In the genomic region with DNA sequence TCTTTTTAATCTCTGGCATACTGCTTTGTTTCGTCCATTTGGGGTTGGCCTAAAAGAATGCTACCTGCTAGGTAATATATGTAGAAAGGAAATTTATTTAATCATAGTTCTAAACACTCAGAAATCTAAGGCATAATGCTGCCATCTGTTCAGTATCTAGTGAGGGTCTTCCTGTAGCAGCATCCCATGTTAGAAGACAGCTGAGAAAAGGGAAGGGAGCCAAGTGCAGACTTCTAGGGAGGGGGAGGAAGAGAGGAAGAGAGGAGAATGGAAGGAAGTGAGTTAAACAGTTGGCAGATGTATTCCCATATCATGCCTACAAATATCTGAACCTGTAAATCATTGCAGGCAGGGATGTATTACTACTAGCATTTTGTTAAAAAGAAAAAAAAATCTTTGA, we compare ENCODE assay signal across 27 mouse cellular contexts. TPM values are rescaled to one million over a fixed set of nuclear protein-coding genes. Genes with fewer than 3 reads are reported as not detected.
A peak's percentile ranks its signal among the peaks of the same experiment; 100 is the strongest.
DNase-seq lines count a peak whose midpoint lies in the region; ATAC-seq and TF ChIP-seq lines count a peak whose summit lies in the region.
"Had no signal": no experiment of that assay in that cellular context is flagged by ENCODE, and none has a peak within 500 bp of the region (broad histone marks: within the 10 kb centered on the region; RNA-seq: fewer than 3 reads in every experiment).

No protein-coding gene starts in this region.

- DNase-seq in forebrain, embryonic 11.5 days (ENCODE audit: low spot score): no peak
- peak; percentile 10 for DNase-seq in hindbrain, postnatal 0 days (ENCODE audit: low spot score)
- DNase-seq: adrenal gland, adult 8-10 months; adrenal gland, postnatal 14 days; B cell, adult 2 months; cerebellum, adult 11 months; cerebellum, adult 18-20 months; cerebellum, adult 8-10 months; cerebellum, adult 9-11 months; cerebellum, postnatal 14 days; cerebellum, postnatal 36 days; embryo, embryonic 11 days had no signal

- peaks cover 7% of the 10 kb centered on the region for H3K4me1 ChIP-seq in forebrain, embryonic 13.5 days
- no peaks in the 10 kb centered on the region for H3K4me1 ChIP-seq in forebrain, embryonic 11.5 days (replicated peaks; ENCODE audit: control insufficient read depth, insufficient read depth, low read length)
- H3K4me1 ChIP-seq in forebrain, embryonic 16.5 days (replicated peaks; ENCODE audit: control insufficient read depth, insufficient read depth, low read length): peaks cover 5% of the 10 kb centered on the region; the same call in 1 of the 2 replicates
- 0 out of 2 replicates have a peak, but pooled peaks cover 4% of the 10 kb centered on the region for H3K4me1 ChIP-seq in forebrain, embryonic 12.5 days
- H3K4me1 ChIP-seq in hindbrain, postnatal 0 days (ENCODE audit: insufficient read depth, low read length): no peaks in the 10 kb centered on the region
- H3K4me1 ChIP-seq in hindbrain, embryonic 16.5 days (ENCODE audit: control insufficient read depth, insufficient read depth, low read depth, low read length): no peaks in the 10 kb centered on the region
- H3K4me1 ChIP-seq: embryonic facial prominence, embryonic 13.5 days; embryonic facial prominence, embryonic 15.5 days had no signal

- no peaks in the 10 kb centered on the region for H3K36me3 ChIP-seq in forebrain, embryonic 13.5 days (ENCODE audit: poor library complexity, severe bottlenecking)
- H3K36me3 ChIP-seq in forebrain, embryonic 11.5 days (ENCODE audit: control insufficient read depth, insufficient read depth, low read length): no peaks in the 10 kb centered on the region
- no peaks in the 10 kb centered on the region for H3K36me3 ChIP-seq in forebrain, embryonic 16.5 days (ENCODE audit: control insufficient read depth, insufficient read depth)
- no peaks in the 10 kb centered on the region for H3K36me3 ChIP-seq in forebrain, embryonic 12.5 days (replicated peaks)
- no peaks in the 10 kb centered on the region for H3K36me3 ChIP-seq in hindbrain, postnatal 0 days (ENCODE audit: insufficient read depth, low read length)
- no peaks in the 10 kb centered on the region for H3K36me3 ChIP-seq in hindbrain, embryonic 16.5 days (ENCODE audit: control insufficient read depth, insufficient read depth, low read length)
- H3K36me3 ChIP-seq: embryonic facial prominence, embryonic 13.5 days; embryonic facial prominence, embryonic 15.5 days; G1E had no signal

- no peak overlapping the region for H3K4me2 ChIP-seq in forebrain, embryonic 13.5 days
- no peak overlapping the region for H3K4me2 ChIP-seq in forebrain, embryonic 11.5 days (ENCODE audit: low read depth, low read length, severe bottlenecking)
- no peak overlapping the region for H3K4me2 ChIP-seq in forebrain, embryonic 16.5 days (ENCODE audit: low read length)
- no peak overlapping the region for H3K4me2 ChIP-seq in forebrain, embryonic 12.5 days
- H3K4me2 ChIP-seq in hindbrain, postnatal 0 days (ENCODE audit: low read depth, low read length): no peak overlapping the region
- H3K4me2 ChIP-seq in hindbrain, embryonic 16.5 days (ENCODE audit: low read length): no peak overlapping the region
- H3K4me2 ChIP-seq: embryonic facial prominence, embryonic 13.5 days; embryonic facial prominence, embryonic 15.5 days had no signal

- H3K9me3 ChIP-seq in forebrain, embryonic 13.5 days (replicated peaks): no peaks in the 10 kb centered on the region
- no peaks in the 10 kb centered on the region for H3K9me3 ChIP-seq in forebrain, embryonic 11.5 days (ENCODE audit: control insufficient read depth, low read length)
- H3K9me3 ChIP-seq in forebrain, embryonic 16.5 days (ENCODE audit: control insufficient read depth, low read length): no peaks in the 10 kb centered on the region
- H3K9me3 ChIP-seq in forebrain, embryonic 12.5 days: no peaks in the 10 kb centered on the region
- H3K9me3 ChIP-seq in hindbrain, postnatal 0 days (ENCODE audit: low read length): no peaks in the 10 kb centered on the region
- no peaks in the 10 kb centered on the region for H3K9me3 ChIP-seq in hindbrain, embryonic 16.5 days (ENCODE audit: control insufficient read depth, low read length)
- H3K9me3 ChIP-seq: embryonic facial prominence, embryonic 13.5 days; embryonic facial prominence, embryonic 15.5 days; G1E had no signal

- no peak overlapping the region for H3K4me3 ChIP-seq in forebrain, embryonic 13.5 days
- H3K4me3 ChIP-seq in forebrain, embryonic 11.5 days (ENCODE audit: low read depth, low read length): no peak overlapping the region
- H3K4me3 ChIP-seq in forebrain, embryonic 16.5 days (replicated peaks; ENCODE audit: low read length): no peak overlapping the region
- H3K4me3 ChIP-seq in forebrain, embryonic 12.5 days (replicated peaks): no peak overlapping the region
- no peak overlapping the region for H3K4me3 ChIP-seq in hindbrain, postnatal 0 days (ENCODE audit: low read length)
- H3K4me3 ChIP-seq in hindbrain, embryonic 16.5 days (ENCODE audit: low read length): no peak overlapping the region
- H3K4me3 ChIP-seq: embryonic facial prominence, embryonic 13.5 days; embryonic facial prominence, embryonic 15.5 days; erythroblast, embryonic 14.5 days had no signal

- H3K27me3 ChIP-seq in forebrain, embryonic 13.5 days: peaks cover under 1% of the 10 kb centered on the region
- H3K27me3 ChIP-seq in forebrain, embryonic 11.5 days (ENCODE audit: control insufficient read depth, insufficient read depth, low read length): no peaks in the 10 kb centered on the region
- H3K27me3 ChIP-seq in forebrain, embryonic 16.5 days (replicated peaks; ENCODE audit: control insufficient read depth, insufficient read depth, low read length): no peaks in the 10 kb centered on the region
- peaks cover under 1% of the 10 kb centered on the region for H3K27me3 ChIP-seq in forebrain, embryonic 12.5 days
- H3K27me3 ChIP-seq in hindbrain, postnatal 0 days (ENCODE audit: insufficient read depth, low read length): no peaks in the 10 kb centered on the region
- H3K27me3 ChIP-seq in hindbrain, embryonic 16.5 days (replicated peaks; ENCODE audit: control insufficient read depth, insufficient read depth, low read length): no peaks in the 10 kb centered on the region
- H3K27me3 ChIP-seq: CH12.LX had no signal

- no peak for TF ChIP-seq CTCF in hindbrain, postnatal 0 days (IDR thresholded peaks at IDR 0.05; ENCODE audit: low read depth)

- H3K27ac ChIP-seq in forebrain, embryonic 13.5 days: no peak overlapping the region
- no peak overlapping the region for H3K27ac ChIP-seq in forebrain, embryonic 11.5 days (ENCODE audit: low read depth, low read length)
- H3K27ac ChIP-seq in forebrain, embryonic 16.5 days (ENCODE audit: low read length): no peak overlapping the region
- H3K27ac ChIP-seq in forebrain, embryonic 12.5 days: no peak overlapping the region
- H3K27ac ChIP-seq in hindbrain, postnatal 0 days: no peak overlapping the region
- no peak overlapping the region for H3K27ac ChIP-seq in hindbrain, embryonic 16.5 days (ENCODE audit: low read depth, low read length)
- H3K27ac ChIP-seq: embryonic facial prominence, embryonic 13.5 days; embryonic facial prominence, embryonic 15.5 days had no signal

- peak; percentile 74; the same call in 1 of the 2 replicates for ATAC-seq in forebrain, embryonic 13.5 days
- no peak for ATAC-seq in forebrain, embryonic 11.5 days (replicated peaks; ENCODE audit: low FRiP score)
- peak; percentile 75 for ATAC-seq in forebrain, embryonic 16.5 days
- ATAC-seq in forebrain, embryonic 12.5 days (ENCODE audit: low FRiP score): no peak
- no peak for ATAC-seq in hindbrain, postnatal 0 days
- no peak for ATAC-seq in hindbrain, embryonic 16.5 days
- ATAC-seq: activated CD4-positive, CD25-positive, alpha-beta regulatory T cell, adult 4 months; CD4-positive, CD25-positive, alpha-beta regulatory T cell, adult 4 months; Patski had no signal

- H3K9ac ChIP-seq in forebrain, embryonic 13.5 days: no peak overlapping the region
- H3K9ac ChIP-seq in forebrain, embryonic 11.5 days (ENCODE audit: low read length): no peak overlapping the region
- H3K9ac ChIP-seq in forebrain, embryonic 16.5 days (replicated peaks; ENCODE audit: low read depth, low read length): no peak overlapping the region
- no peak overlapping the region for H3K9ac ChIP-seq in forebrain, embryonic 12.5 days
- H3K9ac ChIP-seq in hindbrain, postnatal 0 days (replicated peaks; ENCODE audit: low read length): no peak overlapping the region
- H3K9ac ChIP-seq in hindbrain, embryonic 16.5 days (ENCODE audit: low read depth, low read length): no peak overlapping the region
- H3K9ac ChIP-seq: embryonic facial prominence, embryonic 13.5 days; embryonic facial prominence, embryonic 15.5 days had no signal

- 70% methylated on average over 1 of the region's 1 CpGs for WGBS in forebrain, embryonic 13.5 days
- WGBS in forebrain, embryonic 11.5 days: 71% methylated on average over 1 of the region's 1 CpGs
- WGBS in forebrain, embryonic 16.5 days: 88% methylated on average over 1 of the region's 1 CpGs
- 66% methylated on average over 1 of the region's 1 CpGs for WGBS in forebrain, embryonic 12.5 days
- 70% methylated on average over 1 of the region's 1 CpGs for WGBS in hindbrain, postnatal 0 days
- WGBS in hindbrain, embryonic 16.5 days: 82% methylated on average over 1 of the region's 1 CpGs

RNA-seq across cellular contexts. Expression of a gene that starts 7.3 kb away (rescaled TPM):
- 0.81 and 1.3 TPM in 2 replicates for polyA plus RNA-seq in forebrain, embryonic 13.5 days (2015; fragmentation: Nextera tagmentation; extraction: Ambion mirVana)
- polyA plus RNA-seq in forebrain, embryonic 11.5 days (2014; fragmentation: Nextera tagmentation; extraction: Ambion mirVana): 0.20 and 0.32 TPM in 2 replicates
- polyA plus RNA-seq in forebrain, embryonic 16.5 days (2015; fragmentation: Nextera tagmentation; extraction: Ambion mirVana): 1.5 and 1.7 TPM in 2 replicates
- 0.68 and 0.89 TPM in 2 replicates for polyA plus RNA-seq in forebrain, embryonic 12.5 days (2016; fragmentation: Nextera tagmentation; extraction: Ambion mirVana)
- total RNA-seq in hindbrain, postnatal 0 days (2014; rRNA removed): 23.0 and 27.7 TPM in 2 replicates
- polyA plus RNA-seq in hindbrain, postnatal 0 days (2015; fragmentation: Nextera tagmentation; extraction: Ambion mirVana): 7.5 and 8.2 TPM in 2 replicates
- 5.8 and 6.8 TPM in 2 replicates for polyA plus RNA-seq in hindbrain, embryonic 16.5 days (2015; fragmentation: Nextera tagmentation; extraction: Ambion mirVana)
- total RNA-seq: adrenal gland, adult 18-20 months; adrenal gland, postnatal 36 days; common myeloid progenitor, adult 5-6 weeks had no signal
- polyA plus RNA-seq: activated CD4-positive, CD25-positive, alpha-beta regulatory T cell, adult 4 months; CD4-positive, CD25-positive, alpha-beta regulatory T cell, adult 4 months; erythroblast, embryonic 14.5 days; G1E had no signal

Comparison
In these comparisons a context has a peak if more than half of its experiments do, and no peak if none do; other contexts are left out.
1. ATAC-seq: peak in forebrain, embryonic 13.5 days (single experiment) and forebrain, embryonic 16.5 days (single experiment); none in forebrain, embryonic 11.5 days (single experiment), forebrain, embryonic 12.5 days (single experiment), hindbrain, postnatal 0 days (single experiment) and hindbrain, embryonic 16.5 days (single experiment).